Mouse (Mus musculus): ENCODE data around the gene Doxl2. TPM values are rescaled to one million over a fixed set of nuclear protein-coding genes. Genes with fewer than 3 reads are reported as not detected.
"Not testable (repeated sequence)": the region's sequence is repeated elsewhere in the genome, so short reads cannot be mapped to it uniquely, and the experiment has no call there.

The Doxl2 gene
- total RNA-seq (2021): not detected
- long read RNA-seq, experiment 1: 0 reads
- long read RNA-seq, experiment 2: 0 reads

GRCm38 (mm10) chr6:48974663-48975062 lies at the start of gene Doxl2:
Doxl2 (plus strand) TSS chr6:48974963.
- intact Hi-C loops (cut with DNase I; ENCODE audit: low total_unique reads): no loop called here
- DNase-seq: no peak

GRCm38 (mm10) chr6:48929595-48929994 lies 45.2 kb upstream of the Doxl2 start, which contains the start of gene 1600015I10Rik:
1600015I10Rik (plus strand) TSS chr6:48929895.
- no peak for DNase-seq
- intact Hi-C loops (cut with DNase I; ENCODE audit: low total_unique reads): no loop called here

- DNase-seq: no peak
- intact Hi-C loops (cut with DNase I; ENCODE audit: low total_unique reads): no loop called here
These were observed 25.2 kb upstream of the Doxl2 start for GRCm38 (mm10) chr6:48949596-48949995.

- intact Hi-C loops (cut with DNase I; ENCODE audit: low total_unique reads): loop anchor here (10.0 kb wide), 1 partner anchor 136 kb away; no protein-coding TSS in a partner anchor
- DNase-seq: no peak
These were observed 24.1 kb upstream of the Doxl2 start for GRCm38 (mm10) chr6:48950676-48951075.

- no peak for DNase-seq
- intact Hi-C loops (cut with DNase I; ENCODE audit: low total_unique reads): loop anchor here (10.0 kb wide), 1 partner anchor 137 kb away; no protein-coding TSS in a partner anchor
These were observed 23.1 kb upstream of the Doxl2 start for GRCm38 (mm10) chr6:48951630-48952029.

- intact Hi-C loops (cut with DNase I; ENCODE audit: low total_unique reads): loop anchor here (10.0 kb wide), 1 partner anchor 138 kb away; no protein-coding TSS in a partner anchor
- DNase-seq: no peak
These were observed 21.5 kb upstream of the Doxl2 start for GRCm38 (mm10) chr6:48953220-48953619.

- intact Hi-C loops (cut with DNase I; ENCODE audit: low total_unique reads): loop anchor here (10.0 kb wide), 1 partner anchor 139 kb away; no protein-coding TSS in a partner anchor
- DNase-seq: no peak
These were observed 20.6 kb upstream of the Doxl2 start for GRCm38 (mm10) chr6:48954211-48954610.

GRCm38 (mm10) chr6:48954946-48955345 lies 19.8 kb upstream of the Doxl2 start:
- DNase-seq: peak; percentile 16
- intact Hi-C loops (cut with DNase I; ENCODE audit: low total_unique reads): loop anchor here (10.0 kb wide), 1 partner anchor 140 kb away; no protein-coding TSS in a partner anchor

- intact Hi-C loops (cut with DNase I; ENCODE audit: low total_unique reads): loop anchor here (10.0 kb wide), 1 partner anchor 142 kb away; no protein-coding TSS in a partner anchor
- no peak for DNase-seq
These were observed 18.0 kb upstream of the Doxl2 start for GRCm38 (mm10) chr6:48956785-48957184.

GRCm38 (mm10) chr6:48958053-48958452 lies 16.7 kb upstream of the Doxl2 start:
- no peak for DNase-seq
- intact Hi-C loops (cut with DNase I; ENCODE audit: low total_unique reads): loop anchor here (10.0 kb wide), 1 partner anchor 143 kb away; no protein-coding TSS in a partner anchor

GRCm38 (mm10) chr6:48959151-48959550 lies 15.6 kb upstream of the Doxl2 start:
- not testable (repeated sequence) for DNase-seq
- intact Hi-C loops (cut with DNase I; ENCODE audit: low total_unique reads): loop anchor here (10.0 kb wide), 1 partner anchor 144 kb away; no protein-coding TSS in a partner anchor

- intact Hi-C loops (cut with DNase I; ENCODE audit: low total_unique reads); DNase-seq: not testable (repeated sequence)
These were observed 8.1 kb upstream of the Doxl2 start for GRCm38 (mm10) chr6:48966696-48967095.

- no peak for DNase-seq
These were observed 6.9 kb upstream of the Doxl2 start for GRCm38 (mm10) chr6:48967868-48968267.

GRCm38 (mm10) chr6:48979616-48980015 lies 4.9 kb downstream of the Doxl2 start:
- no peak for DNase-seq
- intact Hi-C loops (cut with DNase I; ENCODE audit: low total_unique reads): no loop called here

More at GRCm38 (mm10) chr6:48967868-48968267, 6.9 kb upstream of the Doxl2 start:
- intact Hi-C loops (cut with DNase I; ENCODE audit: low total_unique reads): no loop called here

- intact Hi-C loops (cut with DNase I; ENCODE audit: low total_unique reads): no loop called here
- DNase-seq: no peak
These were observed 7.5 kb downstream of the Doxl2 start for GRCm38 (mm10) chr6:48982305-48982704.

- DNase-seq: no peak
These were observed 11.8 kb downstream of the Doxl2 start, which contains the start of gene Svs1 for GRCm38 (mm10) chr6:48986444-48986990. Svs1 (plus strand) TSS chr6:48986861.

GRCm38 (mm10) chr6:48989971-48990370 lies 15.2 kb downstream of the Doxl2 start:
- intact Hi-C loops (cut with DNase I; ENCODE audit: low total_unique reads): no loop called here
- DNase-seq: no peak

More at GRCm38 (mm10) chr6:48986444-48986990, 11.8 kb downstream of the Doxl2 start, which contains the start of gene Svs1:
- intact Hi-C loops (cut with DNase I; ENCODE audit: low total_unique reads): no loop called here

- intact Hi-C loops (cut with DNase I; ENCODE audit: low total_unique reads): no loop called here
- DNase-seq: no peak
These were observed 17.2 kb downstream of the Doxl2 start for GRCm38 (mm10) chr6:48991991-48992390.

- DNase-seq: no peak
- intact Hi-C loops (cut with DNase I; ENCODE audit: low total_unique reads): no loop called here
These were observed 23.4 kb downstream of the Doxl2 start for GRCm38 (mm10) chr6:48998186-48998585.

- DNase-seq: no peak
- intact Hi-C loops (cut with DNase I; ENCODE audit: low total_unique reads): no loop called here
These were observed 24.0 kb downstream of the Doxl2 start for GRCm38 (mm10) chr6:48998796-48999195.

GRCm38 (mm10) chr6:49003381-49003780 lies 28.6 kb downstream of the Doxl2 start:
- DNase-seq: no peak
- intact Hi-C loops (cut with DNase I; ENCODE audit: low total_unique reads): no loop called here
